Mouse (Mus musculus): ENCODE measurements around the gene Ckm. TPM values are rescaled to one million over a fixed set of nuclear protein-coding genes. Genes with fewer than 3 reads are reported as not detected.

The Ckm gene
- polyA plus RNA-seq, 1 experiment from 2014 or later, result not detected

- Histone ChIP-seq H3K9me3 (replicated peaks; ENCODE audit: control insufficient read depth, low read length) (no peaks in the 10 kb centered on the region), H3K9ac (ENCODE audit: low read length) (no peak overlapping the region), H3K36me3 (ENCODE audit: control insufficient read depth, insufficient read depth, low read length) (peaks cover 89% of the 10 kb centered on the region), H3K4me3 (ENCODE audit: low read depth, low read length) (no peak overlapping the region), H3K27me3 (replicated peaks; ENCODE audit: control insufficient read depth, insufficient read depth, low read length) (no peaks in the 10 kb centered on the region), H3K27ac (ENCODE audit: low read depth, low read length) (no peak overlapping the region), H3K4me1 (ENCODE audit: control insufficient read depth, insufficient read depth, low read length) (no peaks in the 10 kb centered on the region), H3K4me2 (ENCODE audit: low read length) (no peak overlapping the region)
- 97% methylated on average over 2 of the region's 2 CpGs for WGBS
- no peak for DNase-seq (ENCODE audit: low spot score)
- ATAC-seq, result no peak
These were observed 31.7 kb downstream of the Ckm start for GRCm38 (mm10) chr7:19436276-19436675.

- Histone ChIP-seq H3K9ac (ENCODE audit: low read length) (no peak overlapping the region), H3K27ac (ENCODE audit: low read depth, low read length) (no peak overlapping the region), H3K4me1 (ENCODE audit: control insufficient read depth, insufficient read depth, low read length) (no peaks in the 10 kb centered on the region), H3K9me3 (replicated peaks; ENCODE audit: control insufficient read depth, low read length) (no peaks in the 10 kb centered on the region), H3K27me3 (replicated peaks; ENCODE audit: control insufficient read depth, insufficient read depth, low read length) (no peaks in the 10 kb centered on the region), H3K4me3 (ENCODE audit: low read depth, low read length) (no peak overlapping the region), H3K4me2 (ENCODE audit: low read length) (no peak overlapping the region), H3K36me3 (ENCODE audit: control insufficient read depth, insufficient read depth, low read length) (peaks cover 89% of the 10 kb centered on the region)
- ATAC-seq (no peak), DNase-seq (ENCODE audit: low spot score) (no peak)
- 79% methylated on average over 9 of the region's 9 CpGs for WGBS
These were observed 32.5 kb downstream of the Ckm start for GRCm38 (mm10) chr7:19437048-19437447.

- 91% methylated on average over 9 of the region's 9 CpGs for WGBS
These were observed 37.0 kb downstream of the Ckm start for GRCm38 (mm10) chr7:19441448-19442091.

GRCm38 (mm10) chr7:19443344-19443743, 38.8 kb downstream of the Ckm start:
- WGBS, result 49% methylated on average over 3 of the region's 3 CpGs
- H3K4me1 ChIP-seq (ENCODE audit: control insufficient read depth, insufficient read depth, low read length), result no peaks in the 10 kb centered on the region
- H3K27me3 ChIP-seq (replicated peaks; ENCODE audit: control insufficient read depth, insufficient read depth, low read length), result no peaks in the 10 kb centered on the region
- ATAC-seq (no peak), DNase-seq (ENCODE audit: low spot score) (peak; percentile 79)
- no peaks in the 10 kb centered on the region for H3K9me3 ChIP-seq (replicated peaks; ENCODE audit: control insufficient read depth, low read length)
- no peak overlapping the region for H3K9ac ChIP-seq (ENCODE audit: low read length)
- no peak overlapping the region for H3K27ac ChIP-seq (ENCODE audit: low read depth, low read length)
- H3K36me3 ChIP-seq (ENCODE audit: control insufficient read depth, insufficient read depth, low read length), result peaks cover 79% of the 10 kb centered on the region
- no peak overlapping the region for H3K4me2 ChIP-seq (ENCODE audit: low read length)
- H3K4me3 ChIP-seq (ENCODE audit: low read depth, low read length), result no peak overlapping the region

More at GRCm38 (mm10) chr7:19441448-19442091, 37.0 kb downstream of the Ckm start:
- Histone ChIP-seq H3K4me1 (ENCODE audit: control insufficient read depth, insufficient read depth, low read length) (no peaks in the 10 kb centered on the region), H3K4me2 (ENCODE audit: low read length) (no peak overlapping the region), H3K9ac (ENCODE audit: low read length) (no peak overlapping the region), H3K27me3 (replicated peaks; ENCODE audit: control insufficient read depth, insufficient read depth, low read length) (no peaks in the 10 kb centered on the region), H3K27ac (ENCODE audit: low read depth, low read length) (no peak overlapping the region), H3K9me3 (replicated peaks; ENCODE audit: control insufficient read depth, low read length) (no peaks in the 10 kb centered on the region), H3K36me3 (ENCODE audit: control insufficient read depth, insufficient read depth, low read length) (peaks cover 80% of the 10 kb centered on the region), H3K4me3 (ENCODE audit: low read depth, low read length) (no peak overlapping the region)
- DNase-seq (ENCODE audit: low spot score) (no peak), ATAC-seq (no peak)

- Histone ChIP-seq H3K4me2 (ENCODE audit: low read length) (no peak overlapping the region), H3K27me3 (replicated peaks; ENCODE audit: control insufficient read depth, insufficient read depth, low read length) (no peaks in the 10 kb centered on the region), H3K4me1 (ENCODE audit: control insufficient read depth, insufficient read depth, low read length) (no peaks in the 10 kb centered on the region), H3K9me3 (replicated peaks; ENCODE audit: control insufficient read depth, low read length) (no peaks in the 10 kb centered on the region), H3K9ac (ENCODE audit: low read length) (no peak overlapping the region), H3K36me3 (ENCODE audit: control insufficient read depth, insufficient read depth, low read length) (peaks cover 87% of the 10 kb centered on the region), H3K27ac (ENCODE audit: low read depth, low read length) (no peak overlapping the region), H3K4me3 (ENCODE audit: low read depth, low read length) (no peak overlapping the region)
- ATAC-seq, result no peak
- 90% methylated on average over 12 of the region's 12 CpGs for WGBS
- DNase-seq (ENCODE audit: low spot score), result no peak
These were observed 40.2 kb downstream of the Ckm start for GRCm38 (mm10) chr7:19444801-19445200.

- H3K9me3 ChIP-seq (replicated peaks; ENCODE audit: control insufficient read depth, low read length), result no peaks in the 10 kb centered on the region
- H3K27me3 ChIP-seq (replicated peaks; ENCODE audit: control insufficient read depth, insufficient read depth, low read length), result no peaks in the 10 kb centered on the region
- H3K27ac ChIP-seq (ENCODE audit: low read depth, low read length), result no peak overlapping the region
- no peak for DNase-seq (ENCODE audit: low spot score)
- no peak overlapping the region for H3K9ac ChIP-seq (ENCODE audit: low read length)
- no peak overlapping the region for H3K4me3 ChIP-seq (ENCODE audit: low read depth, low read length)
- H3K4me2 ChIP-seq (ENCODE audit: low read length), result no peak overlapping the region
- H3K36me3 ChIP-seq (ENCODE audit: control insufficient read depth, insufficient read depth, low read length), result peaks cover 76% of the 10 kb centered on the region
- ATAC-seq, result no peak
- 83% methylated on average over 16 of the region's 16 CpGs for WGBS
- H3K4me1 ChIP-seq (ENCODE audit: control insufficient read depth, insufficient read depth, low read length), result no peaks in the 10 kb centered on the region
These were observed 43.1 kb downstream of the Ckm start for GRCm38 (mm10) chr7:19447689-19448088.

GRCm38 (mm10) chr7:19449165-19449564, 44.6 kb downstream of the Ckm start:
- no peaks in the 10 kb centered on the region for H3K9me3 ChIP-seq (replicated peaks; ENCODE audit: control insufficient read depth, low read length)
- H3K4me2 ChIP-seq (ENCODE audit: low read length), result no peak overlapping the region
- no peak for DNase-seq (ENCODE audit: low spot score)
- no peak overlapping the region for H3K9ac ChIP-seq (ENCODE audit: low read length)
- H3K4me3 ChIP-seq (ENCODE audit: low read depth, low read length), result no peak overlapping the region
- H3K36me3 ChIP-seq (ENCODE audit: control insufficient read depth, insufficient read depth, low read length), result peaks cover 69% of the 10 kb centered on the region
- no peaks in the 10 kb centered on the region for H3K4me1 ChIP-seq (ENCODE audit: control insufficient read depth, insufficient read depth, low read length)
- no peaks in the 10 kb centered on the region for H3K27me3 ChIP-seq (replicated peaks; ENCODE audit: control insufficient read depth, insufficient read depth, low read length)
- WGBS, result 86% methylated on average over 12 of the region's 12 CpGs
- no peak overlapping the region for H3K27ac ChIP-seq (ENCODE audit: low read depth, low read length)
- ATAC-seq, result no peak

- no peaks in the 10 kb centered on the region for H3K9me3 ChIP-seq (replicated peaks; ENCODE audit: control insufficient read depth, low read length)
- ATAC-seq, result no peak
- H3K4me1 ChIP-seq (ENCODE audit: control insufficient read depth, insufficient read depth, low read length), result peaks cover 13% of the 10 kb centered on the region
- H3K27ac ChIP-seq (ENCODE audit: low read depth, low read length), result no peak overlapping the region
- peaks cover 26% of the 10 kb centered on the region for H3K36me3 ChIP-seq (ENCODE audit: control insufficient read depth, insufficient read depth, low read length)
- DNase-seq (ENCODE audit: low spot score), result no peak
- 89% methylated on average over 4 of the region's 4 CpGs for WGBS
- H3K9ac ChIP-seq (ENCODE audit: low read length), result no peak overlapping the region
- H3K27me3 ChIP-seq (replicated peaks; ENCODE audit: control insufficient read depth, insufficient read depth, low read length), result no peaks in the 10 kb centered on the region
- no peak overlapping the region for H3K4me3 ChIP-seq (ENCODE audit: low read depth, low read length)
- H3K4me2 ChIP-seq (ENCODE audit: low read length), result no peak overlapping the region
These were observed 50.6 kb downstream of the Ckm start for GRCm38 (mm10) chr7:19455186-19455585.

- Histone ChIP-seq H3K27me3 (replicated peaks; ENCODE audit: control insufficient read depth, insufficient read depth, low read length) (no peaks in the 10 kb centered on the region), H3K4me1 (ENCODE audit: control insufficient read depth, insufficient read depth, low read length) (peaks cover 13% of the 10 kb centered on the region), H3K4me3 (ENCODE audit: low read depth, low read length) (no peak overlapping the region), H3K27ac (ENCODE audit: low read depth, low read length) (no peak overlapping the region), H3K4me2 (ENCODE audit: low read length) (no peak overlapping the region), H3K36me3 (ENCODE audit: control insufficient read depth, insufficient read depth, low read length) (peaks cover 20% of the 10 kb centered on the region; the same call in 1 of the 2 replicates), H3K9me3 (replicated peaks; ENCODE audit: control insufficient read depth, low read length) (no peaks in the 10 kb centered on the region), H3K9ac (ENCODE audit: low read length) (no peak overlapping the region)
- DNase-seq (ENCODE audit: low spot score), result no peak
- ATAC-seq, result no peak
- WGBS, result 76% methylated on average over 11 of the region's 11 CpGs
These were observed 51.4 kb downstream of the Ckm start for GRCm38 (mm10) chr7:19455819-19456495.
